Mouse (Mus musculus): ENCODE data around the gene Nhlh1. TPM values are rescaled to one million over a fixed set of nuclear protein-coding genes. Genes with fewer than 3 reads are reported as not detected.

Gene Nhlh1
- total and polyA plus RNA-seq, 3 experiments: not detected

- H3K4me3 ChIP-seq (ENCODE audit: control insufficient read depth in 1 of 2, insufficient read depth in 1 of 2, low read depth in 2 of 2, low read length in 2 of 2): peak overlapping the region in 1 of 2 experiments; percentile 41; a peak in 2 of 4 replicates
- no peaks in the 10 kb centered on the region for H3K79me2 ChIP-seq (ENCODE audit: control insufficient read depth, insufficient read depth, low read length, poor library complexity)
- H3K36me3 ChIP-seq (ENCODE audit: control insufficient read depth in 1 of 2, insufficient read depth in 2 of 2, low read length in 2 of 2): peaks cover 0 to 2% of the 10 kb centered on the region in 2 experiments; a peak in 1 of 4 replicates
- no peak for DNase-seq (ENCODE audit: low read depth, low spot score)
- H3K4me1 ChIP-seq (ENCODE audit: control insufficient read depth in 1 of 2, insufficient read depth in 2 of 2, low read length in 2 of 2): peaks cover 0 to 7% of the 10 kb centered on the region in 2 experiments; a peak in 2 of 4 replicates
- H3K27me3 ChIP-seq (ENCODE audit: control insufficient read depth in 1 of 2, insufficient read depth in 2 of 2, low read length in 2 of 2): peaks cover 2 to 6% of the 10 kb centered on the region in 2 experiments; a peak in 2 of 4 replicates
- TF ChIP-seq MXI1 (IDR thresholded peaks at IDR 0.05; ENCODE audit: low read depth, low read length) (no peak), ETS1 (IDR thresholded peaks at IDR 0.05; ENCODE audit: low read depth, low read length) (no peak), ZC3H11A (IDR thresholded peaks at IDR 0.05; ENCODE audit: low read depth, low read length) (no peak), MYC (IDR thresholded peaks at IDR 0.05; ENCODE audit: low read depth, low read length) (no peak), MAZ (IDR thresholded peaks at IDR 0.05; ENCODE audit: low read depth, low read length) (no peak), NELFE (IDR thresholded peaks at IDR 0.05; ENCODE audit: low read depth, low read length) (no peak), RAD21 (IDR thresholded peaks at IDR 0.05; ENCODE audit: low read depth, low read length) (no peak), KAT2A (conservative IDR thresholded peaks at IDR 0.05; ENCODE audit: low read depth, low read length) (no peak), BHLHE40 (IDR thresholded peaks at IDR 0.05; ENCODE audit: borderline replicate concordance, low read depth, low read length) (no peak), CHD1 (IDR thresholded peaks at IDR 0.05; ENCODE audit: low read depth, low read length) (no peak), HCFC1 (IDR thresholded peaks at IDR 0.05; ENCODE audit: low read depth, low read length) (no peak), POLR2AphosphoS5 (IDR thresholded peaks at IDR 0.05; ENCODE audit: borderline replicate concordance, low read depth, low read length) (no peak)
- no peak overlapping the region for H3K27ac ChIP-seq (ENCODE audit: control insufficient read depth, low read depth, low read length)
- H3K9ac ChIP-seq (ENCODE audit: control insufficient read depth, low read depth, low read length, poor library complexity, severe bottlenecking): peak overlapping the region; percentile 66; the same call in 1 of the 2 replicates
- H3K9me3 ChIP-seq (replicated peaks; ENCODE audit: insufficient read depth, low read length): no peaks in the 10 kb centered on the region
Observed at GRCm38 (mm10) chr1:172027809-172028102, 29.6 kb downstream of the Nhlh1 start.

- Histone ChIP-seq H3K27ac (ENCODE audit: control insufficient read depth, low read depth, low read length) (no peak overlapping the region), H3K4me1 (ENCODE audit: control insufficient read depth in 1 of 2, insufficient read depth in 2 of 2, low read length in 2 of 2) (peaks cover 0 to 7% of the 10 kb centered on the region in 2 experiments; a peak in 2 of 4 replicates), H3K27me3 (ENCODE audit: control insufficient read depth in 1 of 2, insufficient read depth in 2 of 2, low read length in 2 of 2) (peaks cover 2 to 5% of the 10 kb centered on the region in 2 experiments; a peak in 2 of 4 replicates), H3K79me2 (ENCODE audit: control insufficient read depth, insufficient read depth, low read length, poor library complexity) (no peaks in the 10 kb centered on the region), H3K9ac (ENCODE audit: control insufficient read depth, low read depth, low read length, poor library complexity, severe bottlenecking) (peak overlapping the region; percentile 76), H3K4me3 (ENCODE audit: control insufficient read depth in 1 of 2, insufficient read depth in 1 of 2, low read depth in 2 of 2, low read length in 2 of 2) (peak overlapping the region; percentile 80 to 92), H3K36me3 (ENCODE audit: control insufficient read depth in 1 of 2, insufficient read depth in 2 of 2, low read length in 2 of 2) (peaks cover 0 to 2% of the 10 kb centered on the region in 2 experiments; a peak in 1 of 4 replicates), H3K9me3 (replicated peaks; ENCODE audit: insufficient read depth, low read length) (no peaks in the 10 kb centered on the region)
- TF ChIP-seq KAT2A (conservative IDR thresholded peaks at IDR 0.05; ENCODE audit: low read depth, low read length) (no peak), TCF12 (IDR thresholded peaks at IDR 0.05; ENCODE audit: low read depth, low read length) (0 out of 2 replicates have a peak, but pooled peaks have one; percentile 25), HCFC1 (IDR thresholded peaks at IDR 0.05; ENCODE audit: low read depth, low read length) (peak; percentile 36; the same call in 1 of the 2 replicates), ETS1 (IDR thresholded peaks at IDR 0.05; ENCODE audit: low read depth, low read length) (peak; percentile 18; the same call in 1 of the 2 replicates), MXI1 (IDR thresholded peaks at IDR 0.05; ENCODE audit: low read depth, low read length) (0 out of 2 replicates have a peak, but pooled peaks have one; percentile 17), CTCF (IDR thresholded peaks at IDR 0.05 in 2 of 3, conservative IDR thresholded peaks at IDR 0.05 in 1 of 3; ENCODE audit: control insufficient read depth in 1 of 3, insufficient read depth in 1 of 3, low read depth in 2 of 3, low read length in 3 of 3, poor library complexity in 1 of 3, severe bottlenecking in 1 of 3) (0 out of 6 replicates have a peak, but pooled peaks of 1 of the 3 experiments have one; percentile 2), E2F4 (IDR thresholded peaks at IDR 0.05; ENCODE audit: borderline replicate concordance, low read depth, low read length) (no peak), MAZ (IDR thresholded peaks at IDR 0.05; ENCODE audit: low read depth, low read length) (peak; percentile 70), POLR2AphosphoS5 (IDR thresholded peaks at IDR 0.05; ENCODE audit: borderline replicate concordance, low read depth, low read length) (no peak), EP300 (IDR thresholded peaks at IDR 0.05; ENCODE audit: low read depth in 1 of 2, low read length in 2 of 2) (0 out of 4 replicates have a peak, but pooled peaks of 1 of the 2 experiments have one; percentile 20), CHD2 (IDR thresholded peaks at IDR 0.05; ENCODE audit: low read length) (peak; percentile 28; the same call in 1 of the 2 replicates), MAX (IDR thresholded peaks at IDR 0.05; ENCODE audit: low read length) (no peak), JUND (IDR thresholded peaks at IDR 0.05; ENCODE audit: low read depth, low read length) (peak; percentile 57; the same call in 1 of the 2 replicates), RCOR1 (IDR thresholded peaks at IDR 0.05; ENCODE audit: low read depth, low read length) (no peak), NRF1 (IDR thresholded peaks at IDR 0.05; ENCODE audit: insufficient read depth, low read depth, low read length, poor library complexity, severe bottlenecking) (0 out of 2 replicates have a peak, but pooled peaks have one; percentile 6), TAL1 (IDR thresholded peaks at IDR 0.05; ENCODE audit: low read length) (no peak), POLR2A (IDR thresholded peaks at IDR 0.05; ENCODE audit: control insufficient read depth in 1 of 2, insufficient read depth in 1 of 2, low read depth in 1 of 2, low read length in 2 of 2, poor library complexity in 1 of 2) (0 out of 4 replicates have a peak, but pooled peaks of 1 of the 2 experiments have one; percentile 51)
- peak; percentile 75 for DNase-seq (ENCODE audit: low read depth, low spot score)
Observed at GRCm38 (mm10) chr1:172027010-172027808, 30.2 kb downstream of the Nhlh1 start.

Measured in MEL (cell line).